8 mouse cellular contexts compared by ENCODE assay signal in genomic region chr9:107254476-107254875, GRCm38 (mm10). TPM values are rescaled to one million over a fixed set of nuclear protein-coding genes. Genes with fewer than 3 reads are reported as not detected.
A peak's percentile ranks its signal among the peaks of the same experiment; 100 is the strongest.
DNase-seq lines count a peak whose midpoint lies in the region; ATAC-seq lines count a peak whose summit lies in the region.

No protein-coding gene starts in this region.

- 0 out of 2 replicates have a peak overlapping the region, but pooled peaks have one; percentile 40 for H3K9ac ChIP-seq in forebrain, embryonic 13.5 days
- no peak overlapping the region for H3K9ac ChIP-seq in neural tube, embryonic 15.5 days (replicated peaks)

- peaks cover 57% of the 10 kb centered on the region for H3K4me1 ChIP-seq in forebrain, embryonic 13.5 days
- H3K4me1 ChIP-seq in forebrain, embryonic 10.5 days, result peaks cover 20% of the 10 kb centered on the region
- peaks cover 38% of the 10 kb centered on the region for H3K4me1 ChIP-seq in neural tube, embryonic 15.5 days

- ATAC-seq in forebrain, embryonic 13.5 days, result peak; percentile 84
- ATAC-seq in neural tube, embryonic 15.5 days (ENCODE audit: low FRiP score), result peak; percentile 60

- H3K27ac ChIP-seq in forebrain, embryonic 13.5 days, result peak overlapping the region; percentile 59; the same call in 1 of the 2 replicates
- no peak overlapping the region; the same call in 1 of the 2 replicates for H3K27ac ChIP-seq in forebrain, embryonic 10.5 days
- H3K27ac ChIP-seq in neural tube, embryonic 15.5 days (replicated peaks), result no peak overlapping the region; the same call in 1 of the 2 replicates

- WGBS in forebrain, embryonic 13.5 days, result 63% methylated on average over 12 of the region's 12 CpGs
- WGBS in forebrain, embryonic 10.5 days, result 93% methylated on average over 12 of the region's 12 CpGs
- WGBS in neural tube, embryonic 15.5 days, result 59% methylated on average over 12 of the region's 12 CpGs

- no peaks in the 10 kb centered on the region for H3K9me3 ChIP-seq in forebrain, embryonic 13.5 days (replicated peaks)
- H3K9me3 ChIP-seq in forebrain, embryonic 10.5 days, result no peaks in the 10 kb centered on the region
- H3K9me3 ChIP-seq in neural tube, embryonic 15.5 days (replicated peaks), result no peaks in the 10 kb centered on the region

- DNase-seq in forebrain, embryonic 10.5 days (ENCODE audit: extremely low spot score, low spot score), result no peak
- DNase-seq in cerebellum, adult 11 months, result peak; percentile 77
- DNase-seq in gastrocnemius, postnatal 25 days, result peak; percentile 62
- DNase-seq in kidney, postnatal 36 days, result peak; percentile 52 to 60
- no peak for DNase-seq in thymus, postnatal 4 days
- DNase-seq in lung, postnatal 10 days, result no peak

- H3K36me3 ChIP-seq in forebrain, embryonic 13.5 days (ENCODE audit: poor library complexity, severe bottlenecking), result no peaks in the 10 kb centered on the region
- no peaks in the 10 kb centered on the region for H3K36me3 ChIP-seq in forebrain, embryonic 10.5 days (replicated peaks)
- H3K36me3 ChIP-seq in neural tube, embryonic 15.5 days, result no peaks in the 10 kb centered on the region

- no peaks in the 10 kb centered on the region for H3K27me3 ChIP-seq in forebrain, embryonic 13.5 days
- no peaks in the 10 kb centered on the region for H3K27me3 ChIP-seq in forebrain, embryonic 10.5 days (ENCODE audit: poor library complexity, severe bottlenecking)
- H3K27me3 ChIP-seq in neural tube, embryonic 15.5 days (replicated peaks), result no peaks in the 10 kb centered on the region

- H3K4me3 ChIP-seq in forebrain, embryonic 13.5 days, result no peak overlapping the region
- H3K4me3 ChIP-seq in forebrain, embryonic 10.5 days, result no peak overlapping the region
- no peak overlapping the region for H3K4me3 ChIP-seq in neural tube, embryonic 15.5 days (replicated peaks)

- peak overlapping the region; percentile 30; the same call in 1 of the 2 replicates for H3K4me2 ChIP-seq in forebrain, embryonic 13.5 days
- peak overlapping the region; percentile 25 for H3K4me2 ChIP-seq in neural tube, embryonic 15.5 days

RNA-seq across cellular contexts. Expression of gene Dock3, which starts 22.8 kb away (rescaled TPM):
- polyA plus RNA-seq in forebrain, embryonic 13.5 days (2015; fragmentation: Nextera tagmentation; extraction: Ambion mirVana), result 14.4 and 16.1 TPM in 2 replicates
- 4.4 and 5.4 TPM in 2 replicates for polyA plus RNA-seq in forebrain, embryonic 10.5 days (2016; fragmentation: Nextera tagmentation; extraction: Ambion mirVana)
- total RNA-seq in gastrocnemius, postnatal 25 days (2021), result under 1 TPM in 1 of 2 experiments, not detected in 1; 0.13 TPM
- polyA plus RNA-seq in neural tube, embryonic 15.5 days (2015; fragmentation: Nextera tagmentation; extraction: Ambion mirVana), result 18.6 and 26.7 TPM in 2 replicates

RNA-seq across cellular contexts. Expression of gene Mapkapk3, which starts 35.2 kb away (rescaled TPM):
- polyA plus RNA-seq in forebrain, embryonic 13.5 days (2015; fragmentation: Nextera tagmentation; extraction: Ambion mirVana), result 2.0 and 2.4 TPM in 2 replicates
- 5.9 and 6.6 TPM in 2 replicates for polyA plus RNA-seq in forebrain, embryonic 10.5 days (2016; fragmentation: Nextera tagmentation; extraction: Ambion mirVana)
- 10 to 100 TPM; 27.7 to 32.1 TPM for total RNA-seq in gastrocnemius, postnatal 25 days (2021)
- polyA plus RNA-seq in neural tube, embryonic 15.5 days (2015; fragmentation: Nextera tagmentation; extraction: Ambion mirVana), result 2.2 and 9.4 TPM in 2 replicates

RNA-seq across cellular contexts. Expression of gene Cish, which starts 41.4 kb away (rescaled TPM):
- polyA plus RNA-seq in forebrain, embryonic 13.5 days (2015; fragmentation: Nextera tagmentation; extraction: Ambion mirVana), result 6.2 and 7.3 TPM in 2 replicates
- 7.2 and 7.6 TPM in 2 replicates for polyA plus RNA-seq in forebrain, embryonic 10.5 days (2016; fragmentation: Nextera tagmentation; extraction: Ambion mirVana)
- 100 to 1,000 TPM in 1 of 2 experiments, 1 to 10 TPM in 1; 2.3 to 100 TPM for total RNA-seq in gastrocnemius, postnatal 25 days (2021)
- 12.6 and 15.5 TPM in 2 replicates for polyA plus RNA-seq in neural tube, embryonic 15.5 days (2015; fragmentation: Nextera tagmentation; extraction: Ambion mirVana)

Comparison
In these comparisons a context has a peak if more than half of its experiments do, and no peak if none do; other contexts are left out.
1. DNase-seq: peak in cerebellum, adult 11 months (single experiment), gastrocnemius, postnatal 25 days (single experiment) and kidney, postnatal 36 days (2 of 2); none in forebrain, embryonic 10.5 days (single experiment), thymus, postnatal 4 days (single experiment) and lung, postnatal 10 days (single experiment).